Mouse (Mus musculus) fat pad, adult 2 months (tissue): ENCODE measurements around the gene Zfp865.

Experiments
- DNase-seq: peaks from one replicate; pipeline ENCODE4 v3.0.0-alpha.2; 2011; ENCODE audit warnings: low read depth, low spot score; ENCODE audit errors: extremely low read depth

The Zfp865 gene

GRCm38 (mm10) chr7:5080010-5080751, 60.0 kb downstream of the Zfp865 start, which contains the start of gene Epn1:
Gene Epn1, plus strand, starts transcription at chr7:5080235.
- no peak for DNase-seq

- no peak for DNase-seq
These were observed 60.6 kb downstream of the Zfp865 start for GRCm38 (mm10) chr7:5080815-5081214.

- no peak for DNase-seq
These were observed 61.1 kb downstream of the Zfp865 start for GRCm38 (mm10) chr7:5081241-5081640.

- no peak for DNase-seq
These were observed 61.8 kb downstream of the Zfp865 start for GRCm38 (mm10) chr7:5081939-5082338.

- no peak for DNase-seq
These were observed 63.3 kb downstream of the Zfp865 start for GRCm38 (mm10) chr7:5083325-5084105.

- no peak for DNase-seq
These were observed 65.3 kb downstream of the Zfp865 start for GRCm38 (mm10) chr7:5085512-5085911.
